14 mouse cellular contexts compared by ENCODE assay signal in the genomic region with DNA sequence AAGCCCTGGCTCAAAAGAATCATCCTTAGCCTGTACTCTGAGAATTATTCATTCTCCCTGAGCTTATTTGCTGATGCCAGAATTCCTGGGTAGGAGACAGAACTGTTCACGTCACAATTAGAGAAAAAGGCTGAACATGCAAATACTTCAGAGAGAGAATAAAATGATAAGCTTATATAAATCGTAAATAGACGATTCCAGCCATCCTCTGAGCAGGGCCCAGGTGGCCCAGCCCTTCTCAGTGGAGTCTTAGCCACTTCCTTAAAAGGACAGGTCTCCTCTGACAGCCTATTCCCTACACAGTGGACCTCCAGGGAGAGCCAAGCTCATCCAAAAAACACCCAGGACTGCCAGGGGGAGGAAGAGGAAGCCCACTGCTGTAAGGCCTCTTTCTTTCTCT.
DNase-seq lines count a peak whose midpoint lies in the region; ATAC-seq and TF ChIP-seq lines count a peak whose summit lies in the region.
"Had no signal": no experiment of that assay in that cellular context is flagged by ENCODE, and none has a peak within 500 bp of the region (broad histone marks: within the 10 kb centered on the region; RNA-seq: fewer than 3 reads in every experiment).

No protein-coding gene starts in this region.

- H3K27me3 ChIP-seq in heart, embryonic 15.5 days: no peaks in the 10 kb centered on the region
- H3K27me3 ChIP-seq in lung, embryonic 14.5 days (ENCODE audit: insufficient read depth, low read length): no peaks in the 10 kb centered on the region
- H3K27me3 ChIP-seq in small intestine, adult 2 months (ENCODE audit: control insufficient read depth, insufficient read depth, low read length): 0 out of 2 replicates have a peak, but pooled peaks cover 2% of the 10 kb centered on the region
- H3K27me3 ChIP-seq: forebrain, embryonic 13.5 days had no signal

- H3K36me3 ChIP-seq in heart, embryonic 15.5 days: no peaks in the 10 kb centered on the region
- no peaks in the 10 kb centered on the region for H3K36me3 ChIP-seq in lung, embryonic 14.5 days (ENCODE audit: insufficient read depth)
- H3K36me3 ChIP-seq in small intestine, adult 2 months (ENCODE audit: control insufficient read depth, insufficient read depth, low read length): no peaks in the 10 kb centered on the region
- H3K36me3 ChIP-seq: liver, embryonic 12.5 days had no signal

- 28% methylated on average over 3 of the region's 3 CpGs for WGBS in heart, embryonic 15.5 days
- 30% methylated on average over 3 of the region's 3 CpGs for WGBS in lung, embryonic 14.5 days
- 46% methylated on average over 3 of the region's 3 CpGs for WGBS in small intestine, adult 2 months

- peaks cover 78% of the 10 kb centered on the region for H3K4me1 ChIP-seq in heart, embryonic 15.5 days (replicated peaks)
- H3K4me1 ChIP-seq in lung, embryonic 14.5 days (ENCODE audit: insufficient read depth): peaks cover 47% of the 10 kb centered on the region
- H3K4me1 ChIP-seq in small intestine, adult 2 months (ENCODE audit: control insufficient read depth, insufficient read depth, insufficient read length, low read length): no peaks in the 10 kb centered on the region
- H3K4me1 ChIP-seq: liver, embryonic 12.5 days had no signal

- no peaks in the 10 kb centered on the region for H3K9me3 ChIP-seq in heart, embryonic 15.5 days (replicated peaks)
- no peaks in the 10 kb centered on the region for H3K9me3 ChIP-seq in lung, embryonic 14.5 days (ENCODE audit: low read depth, low read length)
- H3K9me3 ChIP-seq: forebrain, embryonic 13.5 days; liver, embryonic 12.5 days had no signal

- ATAC-seq in frontal cortex, adult (ENCODE audit: low TSS enrichment): 0 out of 2 replicates have a peak, but pooled peaks have one; percentile 17
- no peak; the same call in 1 of the 2 replicates for ATAC-seq in heart, embryonic 15.5 days (replicated peaks; ENCODE audit: insufficient number of reproducible peaks, insufficient read depth, low FRiP score, low read depth)
- ATAC-seq in lung, embryonic 14.5 days (ENCODE audit: insufficient read depth): peak; percentile 50; the same call in 1 of the 2 replicates
- ATAC-seq: forebrain, embryonic 13.5 days; liver, embryonic 12.5 days had no signal

- peak overlapping the region; percentile 23 for H3K4me2 ChIP-seq in heart, embryonic 15.5 days
- H3K4me2 ChIP-seq in lung, embryonic 14.5 days: no peak overlapping the region
- H3K4me2 ChIP-seq: forebrain, embryonic 13.5 days; liver, embryonic 12.5 days had no signal

- H3K4me3 ChIP-seq in heart, embryonic 15.5 days: no peak overlapping the region
- no peak overlapping the region for H3K4me3 ChIP-seq in lung, embryonic 14.5 days (ENCODE audit: low read depth, low read length)
- no peak overlapping the region for H3K4me3 ChIP-seq in small intestine, adult 2 months (ENCODE audit: low read depth, low read length)
- H3K4me3 ChIP-seq: forebrain, embryonic 13.5 days; liver, embryonic 12.5 days had no signal

- DNase-seq in frontal cortex, postnatal 25 days (ENCODE audit: low spot score in 2 of 2): no peak
- DNase-seq in heart, adult 9 months (ENCODE audit: low spot score in 2 of 2): no peak
- DNase-seq in lung, embryonic 14.5 days: peak; percentile 62
- no peak for DNase-seq in lung, postnatal 25 days (ENCODE audit: low spot score)
- no peak for DNase-seq in ovary, postnatal 36 days (ENCODE audit: low spot score)
- DNase-seq: adrenal gland, adult 8-10 months; cerebellum, postnatal 36 days; lung, postnatal 10 days; thymus, adult 2 months had no signal

- TF ChIP-seq POLR2A in small intestine, adult 2 months (IDR thresholded peaks at IDR 0.05; ENCODE audit: low read depth, low read length): no peak

- H3K27ac ChIP-seq in heart, embryonic 15.5 days: peak overlapping the region; percentile 44
- peak overlapping the region; percentile 72; the same call in 1 of the 2 replicates for H3K27ac ChIP-seq in lung, embryonic 14.5 days (ENCODE audit: low read depth)
- H3K27ac ChIP-seq in small intestine, adult 2 months (ENCODE audit: insufficient read depth, low read depth, low read length): 0 out of 2 replicates have a peak overlapping the region, but pooled peaks have one; percentile 37
- H3K27ac ChIP-seq: forebrain, embryonic 13.5 days; liver, embryonic 12.5 days had no signal

- no peak overlapping the region for H3K9ac ChIP-seq in heart, embryonic 15.5 days
- H3K9ac ChIP-seq in lung, embryonic 14.5 days: no peak overlapping the region
- H3K9ac ChIP-seq: forebrain, embryonic 13.5 days; liver, embryonic 12.5 days had no signal

- TF ChIP-seq CTCF in lung, embryonic 14.5 days (IDR thresholded peaks at IDR 0.05; ENCODE audit: low read depth): no peak
- TF ChIP-seq CTCF in small intestine, adult 2 months (IDR thresholded peaks at IDR 0.05; ENCODE audit: extremely low read depth, insufficient read length, insufficient replicate concordance, low read depth, low read length): no peak
